Mouse (Mus musculus): Measurements from ENCODE around the gene Tctex1d2. TPM values are rescaled to one million over a fixed set of nuclear protein-coding genes. Genes with fewer than 3 reads are reported as not detected.

Gene Tctex1d2
- polyA plus RNA-seq, 1 experiment from 2014 or later: 32.5 TPM

DNA sequence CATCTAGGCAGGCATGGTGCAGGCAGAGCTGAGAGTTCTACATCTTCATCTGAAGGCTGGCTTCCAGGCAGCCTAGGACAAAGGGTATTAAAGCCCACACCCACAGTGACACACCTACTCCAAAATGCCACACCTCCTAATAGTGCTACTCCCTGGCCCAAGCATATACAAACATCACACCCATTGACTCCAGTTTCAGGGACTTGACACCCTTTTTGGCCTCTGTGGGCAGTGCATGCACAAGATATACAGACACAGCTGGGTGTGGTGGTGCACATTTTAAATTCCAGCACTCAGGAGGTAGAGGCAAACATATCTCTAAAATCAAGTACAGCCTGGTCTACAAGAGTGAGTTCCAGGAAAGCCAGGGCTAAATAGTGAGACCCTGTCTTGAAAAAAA lies 36.6 kb downstream of the Tctex1d2 start:
- no peak overlapping the region for H3K27ac ChIP-seq (ENCODE audit: low read depth, low read length)
- H3K9me3 ChIP-seq (ENCODE audit: control insufficient read depth, low read length): no peaks in the 10 kb centered on the region
- no peak for ATAC-seq (ENCODE audit: low FRiP score, low TSS enrichment)
- H3K4me3 ChIP-seq (ENCODE audit: low read length): no peak overlapping the region
- H3K4me2 ChIP-seq (replicated peaks; ENCODE audit: low read depth, low read length): no peak overlapping the region
- H3K36me3 ChIP-seq (ENCODE audit: control insufficient read depth, insufficient read depth, low read length): peaks cover 14% of the 10 kb centered on the region; the same call in 1 of the 2 replicates
- no peaks in the 10 kb centered on the region for H3K27me3 ChIP-seq (ENCODE audit: control insufficient read depth, insufficient read depth, low read length)
- no peaks in the 10 kb centered on the region for H3K4me1 ChIP-seq (ENCODE audit: control insufficient read depth, insufficient read depth, low read length)
- no peak overlapping the region for H3K9ac ChIP-seq (ENCODE audit: low read depth, low read length)

DNA sequence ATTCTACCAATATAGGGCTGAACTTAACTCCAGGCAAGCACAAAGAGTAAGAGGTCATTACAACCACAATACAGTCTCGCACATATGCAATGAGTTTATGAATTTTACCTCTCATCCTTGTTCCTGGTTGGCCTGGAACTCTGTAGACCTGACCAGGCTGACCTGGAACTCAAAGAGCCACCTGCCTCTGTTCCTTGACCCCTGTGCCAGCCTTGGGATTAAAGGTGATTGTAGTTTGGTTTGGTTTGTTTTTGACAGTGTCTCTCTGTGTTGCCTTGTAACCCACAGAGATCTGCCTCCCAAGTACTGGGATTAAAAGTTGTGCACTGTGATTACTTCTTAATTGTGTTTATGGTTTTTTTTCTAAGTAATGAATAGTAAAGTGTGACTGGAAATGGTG lies 37.3 kb downstream of the Tctex1d2 start:
- H3K9ac ChIP-seq (ENCODE audit: low read depth, low read length): no peak overlapping the region
- no peak overlapping the region for H3K4me2 ChIP-seq (replicated peaks; ENCODE audit: low read depth, low read length)
- H3K4me1 ChIP-seq (ENCODE audit: control insufficient read depth, insufficient read depth, low read length): no peaks in the 10 kb centered on the region
- H3K27me3 ChIP-seq (ENCODE audit: control insufficient read depth, insufficient read depth, low read length): no peaks in the 10 kb centered on the region
- peaks cover 14% of the 10 kb centered on the region; the same call in 1 of the 2 replicates for H3K36me3 ChIP-seq (ENCODE audit: control insufficient read depth, insufficient read depth, low read length)
- WGBS: 94% methylated on average over 1 of the region's 1 CpGs
- ATAC-seq (ENCODE audit: low FRiP score, low TSS enrichment): no peak
- no peak overlapping the region for H3K4me3 ChIP-seq (ENCODE audit: low read length)
- no peaks in the 10 kb centered on the region for H3K9me3 ChIP-seq (ENCODE audit: control insufficient read depth, low read length)
- H3K27ac ChIP-seq (ENCODE audit: low read depth, low read length): no peak overlapping the region

DNA sequence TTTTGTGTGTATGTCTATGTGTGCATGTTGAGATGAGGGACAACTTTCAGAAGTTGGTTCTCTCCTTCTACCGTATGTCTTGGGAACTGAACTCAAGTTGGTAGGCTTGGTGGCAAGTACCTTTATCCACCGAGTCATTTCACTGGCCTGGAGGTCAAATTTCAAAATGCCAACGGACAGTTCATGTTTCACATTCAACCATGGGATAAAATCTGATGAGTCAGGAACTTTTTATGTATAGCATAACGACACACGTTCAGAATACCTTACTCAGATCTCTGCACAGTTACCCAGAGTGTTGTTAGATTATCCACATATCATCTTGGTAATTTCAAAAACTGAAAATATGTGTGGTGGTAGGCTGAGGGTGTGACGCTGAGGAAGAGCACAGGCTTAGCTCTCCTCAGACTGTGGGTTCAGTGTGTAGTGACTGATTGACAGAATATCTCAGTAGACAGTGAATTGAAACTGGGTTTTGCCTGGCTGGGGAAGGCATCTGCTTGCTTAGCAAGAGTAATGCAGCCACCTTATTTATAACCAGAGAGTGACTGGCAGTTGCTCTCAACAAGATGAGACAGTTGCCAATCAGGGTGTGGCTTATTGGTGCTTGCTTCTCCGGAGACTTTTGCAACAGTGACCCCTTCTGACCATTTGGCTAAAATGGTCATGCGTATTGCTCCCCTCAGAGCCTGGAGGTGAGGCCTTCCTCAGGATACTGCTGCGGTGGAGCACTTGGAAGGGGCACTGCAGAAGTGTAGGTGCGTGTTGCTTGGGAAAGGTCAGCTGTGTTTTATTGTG lies 38.3 kb downstream of the Tctex1d2 start:
- H3K4me3 ChIP-seq (ENCODE audit: low read length): no peak overlapping the region
- no peak overlapping the region for H3K9ac ChIP-seq (ENCODE audit: low read depth, low read length)
- 54% methylated on average over 10 of the region's 10 CpGs for WGBS
- no peaks in the 10 kb centered on the region for H3K27me3 ChIP-seq (ENCODE audit: control insufficient read depth, insufficient read depth, low read length)
- no peak overlapping the region for H3K27ac ChIP-seq (ENCODE audit: low read depth, low read length)
- H3K4me2 ChIP-seq (replicated peaks; ENCODE audit: low read depth, low read length): no peak overlapping the region
- no peaks in the 10 kb centered on the region for H3K9me3 ChIP-seq (ENCODE audit: control insufficient read depth, low read length)
- H3K36me3 ChIP-seq (ENCODE audit: control insufficient read depth, insufficient read depth, low read length): peaks cover 11% of the 10 kb centered on the region; the same call in 1 of the 2 replicates
- no peak for ATAC-seq (ENCODE audit: low FRiP score, low TSS enrichment)
- no peaks in the 10 kb centered on the region for H3K4me1 ChIP-seq (ENCODE audit: control insufficient read depth, insufficient read depth, low read length)

DNA sequence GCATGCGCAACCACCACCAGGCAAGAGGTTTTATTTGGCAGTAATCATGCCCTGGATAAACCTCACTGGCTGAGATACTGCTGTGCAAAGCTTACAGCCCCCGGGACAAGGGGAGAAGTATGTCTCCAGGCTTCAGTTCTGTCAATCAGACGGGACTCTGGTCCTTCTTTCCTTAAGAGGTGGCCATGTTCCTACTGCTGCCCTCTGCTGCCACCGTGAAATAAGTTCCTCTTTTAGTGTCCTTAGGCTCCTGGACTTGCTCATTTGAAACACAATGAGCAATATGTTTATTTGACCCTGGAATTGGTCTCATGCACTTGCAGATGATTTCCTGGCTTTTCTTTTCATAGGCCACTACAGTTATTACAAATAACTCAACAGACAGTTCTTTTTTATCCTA lies 41.0 kb downstream of the Tctex1d2 start:
- Histone ChIP-seq H3K4me1 (ENCODE audit: control insufficient read depth, insufficient read depth, low read length) (no peaks in the 10 kb centered on the region), H3K36me3 (ENCODE audit: control insufficient read depth, insufficient read depth, low read length) (peaks cover 20% of the 10 kb centered on the region; the same call in 1 of the 2 replicates), H3K27me3 (ENCODE audit: control insufficient read depth, insufficient read depth, low read length) (no peaks in the 10 kb centered on the region), H3K9me3 (ENCODE audit: control insufficient read depth, low read length) (no peaks in the 10 kb centered on the region), H3K4me3 (ENCODE audit: low read length) (no peak overlapping the region), H3K4me2 (replicated peaks; ENCODE audit: low read depth, low read length) (no peak overlapping the region), H3K27ac (ENCODE audit: low read depth, low read length) (no peak overlapping the region), H3K9ac (ENCODE audit: low read depth, low read length) (no peak overlapping the region)
- 70% methylated on average over 4 of the region's 4 CpGs for WGBS
- no peak for ATAC-seq (ENCODE audit: low FRiP score, low TSS enrichment)

DNA sequence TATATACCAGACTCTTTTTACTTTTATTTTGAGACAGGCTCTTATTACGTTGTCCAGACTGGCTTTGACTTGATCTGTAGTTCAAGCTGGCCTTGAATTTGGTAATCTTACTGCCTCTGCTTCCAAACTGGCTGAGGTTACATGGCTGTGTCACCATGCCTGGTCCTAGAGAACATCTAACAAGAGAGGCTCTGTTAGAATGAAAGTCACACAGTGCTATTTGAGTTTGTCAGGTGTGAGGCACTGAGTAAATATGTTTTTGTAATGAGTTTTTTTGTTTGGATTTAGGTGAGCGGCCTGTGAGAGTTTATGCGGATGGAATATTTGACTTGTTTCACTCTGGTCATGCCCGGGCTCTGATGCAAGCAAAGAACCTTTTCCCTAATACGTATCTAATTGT lies 42.2 kb downstream of the Tctex1d2 start:
- no peaks in the 10 kb centered on the region for H3K9me3 ChIP-seq (ENCODE audit: control insufficient read depth, low read length)
- no peak overlapping the region for H3K27ac ChIP-seq (ENCODE audit: low read depth, low read length)
- no peak overlapping the region for H3K4me3 ChIP-seq (ENCODE audit: low read length)
- peaks cover 20% of the 10 kb centered on the region; the same call in 1 of the 2 replicates for H3K36me3 ChIP-seq (ENCODE audit: control insufficient read depth, insufficient read depth, low read length)
- WGBS: 81% methylated on average over 5 of the region's 5 CpGs
- no peaks in the 10 kb centered on the region for H3K4me1 ChIP-seq (ENCODE audit: control insufficient read depth, insufficient read depth, low read length)
- H3K9ac ChIP-seq (ENCODE audit: low read depth, low read length): no peak overlapping the region
- H3K4me2 ChIP-seq (replicated peaks; ENCODE audit: low read depth, low read length): no peak overlapping the region
- H3K27me3 ChIP-seq (ENCODE audit: control insufficient read depth, insufficient read depth, low read length): no peaks in the 10 kb centered on the region
- ATAC-seq (ENCODE audit: low FRiP score, low TSS enrichment): no peak

DNA sequence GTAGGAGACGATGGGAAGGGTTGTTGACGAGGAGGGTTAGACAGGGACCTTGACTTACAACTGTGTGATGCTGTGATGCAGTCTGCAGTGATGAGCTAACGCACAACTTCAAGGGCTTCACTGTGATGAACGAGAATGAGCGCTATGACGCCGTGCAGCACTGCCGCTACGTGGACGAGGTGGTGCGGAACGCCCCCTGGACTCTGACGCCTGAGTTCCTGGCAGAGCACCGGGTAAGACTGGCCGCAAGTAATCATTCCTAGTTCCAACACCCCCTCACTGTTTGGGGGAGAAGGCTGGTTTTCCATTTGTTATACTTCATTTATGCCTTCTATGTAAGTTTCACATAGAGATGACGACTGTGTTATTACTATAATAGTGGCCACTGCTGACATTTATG lies 43.4 kb downstream of the Tctex1d2 start:
- H3K27ac ChIP-seq (ENCODE audit: low read depth, low read length): no peak overlapping the region
- H3K4me2 ChIP-seq (replicated peaks; ENCODE audit: low read depth, low read length): no peak overlapping the region
- no peaks in the 10 kb centered on the region for H3K9me3 ChIP-seq (ENCODE audit: control insufficient read depth, low read length)
- peaks cover 24% of the 10 kb centered on the region for H3K36me3 ChIP-seq (ENCODE audit: control insufficient read depth, insufficient read depth, low read length)
- no peak for ATAC-seq (ENCODE audit: low FRiP score, low TSS enrichment)
- no peak overlapping the region for H3K9ac ChIP-seq (ENCODE audit: low read depth, low read length)
- 95% methylated on average over 16 of the region's 16 CpGs for WGBS
- no peaks in the 10 kb centered on the region for H3K27me3 ChIP-seq (ENCODE audit: control insufficient read depth, insufficient read depth, low read length)
- no peak overlapping the region for H3K4me3 ChIP-seq (ENCODE audit: low read length)
- no peaks in the 10 kb centered on the region for H3K4me1 ChIP-seq (ENCODE audit: control insufficient read depth, insufficient read depth, low read length)

DNA sequence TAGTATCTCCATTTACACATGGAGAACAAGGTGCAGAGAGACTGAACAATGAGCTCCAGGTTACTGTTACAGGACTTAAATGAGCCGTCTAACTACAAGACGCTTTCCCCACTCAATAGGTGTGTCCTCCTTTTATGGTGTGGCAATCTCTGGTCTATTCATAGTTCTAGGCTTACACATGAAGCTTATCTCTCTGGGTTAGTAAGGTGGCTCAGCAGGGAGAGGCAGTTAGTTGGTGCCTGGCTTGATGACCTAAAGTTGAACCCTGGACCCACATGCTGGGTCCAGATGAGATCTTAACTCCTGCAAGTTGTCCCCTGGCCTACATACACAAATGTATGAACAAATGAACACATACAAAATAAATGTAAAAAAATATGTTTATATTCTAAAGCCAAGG lies 43.9 kb downstream of the Tctex1d2 start:
- Histone ChIP-seq H3K4me3 (ENCODE audit: low read length) (no peak overlapping the region), H3K9ac (ENCODE audit: low read depth, low read length) (no peak overlapping the region), H3K9me3 (ENCODE audit: control insufficient read depth, low read length) (no peaks in the 10 kb centered on the region), H3K36me3 (ENCODE audit: control insufficient read depth, insufficient read depth, low read length) (peaks cover 24% of the 10 kb centered on the region), H3K27me3 (ENCODE audit: control insufficient read depth, insufficient read depth, low read length) (no peaks in the 10 kb centered on the region), H3K4me1 (ENCODE audit: control insufficient read depth, insufficient read depth, low read length) (no peaks in the 10 kb centered on the region), H3K27ac (ENCODE audit: low read depth, low read length) (no peak overlapping the region), H3K4me2 (replicated peaks; ENCODE audit: low read depth, low read length) (no peak overlapping the region)
- WGBS: 80% methylated on average over 2 of the region's 2 CpGs
- no peak for ATAC-seq (ENCODE audit: low FRiP score, low TSS enrichment)

DNA sequence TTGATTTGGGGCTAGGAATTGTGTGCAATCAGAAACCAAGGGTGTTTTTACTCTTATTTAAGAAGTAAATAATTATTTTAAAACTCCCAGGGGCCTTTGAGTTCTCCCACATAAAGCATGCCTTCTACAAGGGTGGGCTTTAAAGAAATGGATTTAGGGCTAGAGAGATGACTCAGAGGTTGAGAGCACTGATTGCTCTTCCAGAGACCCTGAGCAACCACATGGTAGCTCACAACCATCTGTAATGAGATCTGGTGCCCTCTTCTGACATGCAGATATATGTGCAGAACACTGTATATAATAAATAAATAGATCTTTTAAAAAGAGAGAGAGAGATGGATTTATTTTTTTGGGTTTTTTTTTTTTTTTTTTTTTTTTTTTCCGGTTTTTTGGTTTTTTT lies 45.4 kb downstream of the Tctex1d2 start:
- Histone ChIP-seq H3K27ac (ENCODE audit: low read depth, low read length) (no peak overlapping the region), H3K4me1 (ENCODE audit: control insufficient read depth, insufficient read depth, low read length) (no peaks in the 10 kb centered on the region), H3K36me3 (ENCODE audit: control insufficient read depth, insufficient read depth, low read length) (peaks cover 26% of the 10 kb centered on the region), H3K4me2 (replicated peaks; ENCODE audit: low read depth, low read length) (no peak overlapping the region), H3K4me3 (ENCODE audit: low read length) (no peak overlapping the region), H3K9me3 (ENCODE audit: control insufficient read depth, low read length) (no peaks in the 10 kb centered on the region), H3K9ac (ENCODE audit: low read depth, low read length) (no peak overlapping the region), H3K27me3 (ENCODE audit: control insufficient read depth, insufficient read depth, low read length) (no peaks in the 10 kb centered on the region)
- ATAC-seq (ENCODE audit: low FRiP score, low TSS enrichment): no peak
- no CpG with 5 or more reads among the region's 1 CpGs for WGBS

DNA sequence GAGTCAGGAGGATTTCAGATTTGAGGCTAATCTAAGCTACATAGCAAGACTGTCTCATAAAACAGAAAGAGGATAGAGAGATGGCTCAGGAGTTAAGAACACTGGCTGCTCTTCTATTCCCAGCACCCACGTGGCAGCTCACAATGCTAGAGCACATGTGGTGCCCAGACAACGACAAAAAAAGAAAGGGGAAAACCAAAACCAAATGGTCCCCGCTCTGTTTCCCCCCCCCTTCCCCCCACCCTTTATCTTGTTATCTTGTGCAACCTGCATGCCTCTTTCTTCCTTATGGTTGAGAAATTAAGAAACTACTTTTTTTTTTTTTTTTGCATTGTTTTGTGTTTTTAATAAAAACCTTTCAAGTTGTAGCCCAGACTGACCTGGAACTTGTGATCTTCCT lies 49.0 kb downstream of the Tctex1d2 start:
- no peak for ATAC-seq (ENCODE audit: low FRiP score, low TSS enrichment)
- H3K36me3 ChIP-seq (ENCODE audit: control insufficient read depth, insufficient read depth, low read length): peaks cover 35% of the 10 kb centered on the region

More for the DNA sequence above, 49.0 kb downstream of the Tctex1d2 start:
- Histone ChIP-seq H3K9ac (ENCODE audit: low read depth, low read length) (no peak overlapping the region), H3K4me2 (replicated peaks; ENCODE audit: low read depth, low read length) (no peak overlapping the region), H3K4me3 (ENCODE audit: low read length) (no peak overlapping the region), H3K27me3 (ENCODE audit: control insufficient read depth, insufficient read depth, low read length) (no peaks in the 10 kb centered on the region), H3K27ac (ENCODE audit: low read depth, low read length) (no peak overlapping the region), H3K4me1 (ENCODE audit: control insufficient read depth, insufficient read depth, low read length) (no peaks in the 10 kb centered on the region), H3K9me3 (ENCODE audit: control insufficient read depth, low read length) (no peaks in the 10 kb centered on the region)
- 87% methylated on average over 3 of the region's 3 CpGs for WGBS
